Mouse (Mus musculus): Measurements from ENCODE around the gene Zfp287.
A peak's percentile ranks its signal among the peaks of the same experiment; 100 is the strongest.

The Zfp287 gene

GRCm38 (mm10) chr11:62701218-62701617 is 30.5 kb downstream of the Zfp287 start:
- DNase-seq (ENCODE audit: low read depth, low spot score), result no peak

- DNase-seq (ENCODE audit: low read depth, low spot score), result no peak
These were observed 32.0 kb downstream of the Zfp287 start for GRCm38 (mm10) chr11:62699749-62700148.

- peak; percentile 77 for DNase-seq (ENCODE audit: low read depth, low spot score)
These were observed 36.6 kb downstream of the Zfp287 start for GRCm38 (mm10) chr11:62695126-62695525.

GRCm38 (mm10) chr11:62693299-62694184 is 38.2 kb downstream of the Zfp287 start:
- peak; percentile 82 for DNase-seq (ENCODE audit: low read depth, low spot score)

GRCm38 (mm10) chr11:62691592-62691991 is 40.1 kb downstream of the Zfp287 start:
- DNase-seq (ENCODE audit: low read depth, low spot score), result no peak

GRCm38 (mm10) chr11:62679954-62680353 is 51.8 kb downstream of the Zfp287 start:
- DNase-seq (ENCODE audit: low read depth, low spot score), result no peak

- DNase-seq (ENCODE audit: low read depth, low spot score), result no peak
These were observed 52.8 kb downstream of the Zfp287 start for GRCm38 (mm10) chr11:62678778-62679354.

GRCm38 (mm10) chr11:62676290-62676596 is 55.5 kb downstream of the Zfp287 start:
- DNase-seq (ENCODE audit: low read depth, low spot score), result no peak

- DNase-seq (ENCODE audit: low read depth, low spot score), result peak; percentile 93
These were observed 56.0 kb downstream of the Zfp287 start for GRCm38 (mm10) chr11:62675480-62676289.

- no peak for DNase-seq (ENCODE audit: low read depth, low spot score)
These were observed 61.7 kb downstream of the Zfp287 start for GRCm38 (mm10) chr11:62670006-62670405.

GRCm38 (mm10) chr11:62669471-62669870 is 62.2 kb downstream of the Zfp287 start:
- no peak for DNase-seq (ENCODE audit: low read depth, low spot score)

- DNase-seq (ENCODE audit: low read depth, low spot score), result no peak
These were observed 62.7 kb downstream of the Zfp287 start for GRCm38 (mm10) chr11:62668986-62669385.

- DNase-seq (ENCODE audit: low read depth, low spot score), result no peak
These were observed 67.5 kb downstream of the Zfp287 start for GRCm38 (mm10) chr11:62664250-62664649.

- peak; percentile 87 for DNase-seq (ENCODE audit: low read depth, low spot score)
These were observed 70.8 kb downstream of the Zfp287 start for GRCm38 (mm10) chr11:62660885-62661284.

- DNase-seq (ENCODE audit: low read depth, low spot score), result no peak
These were observed 79.6 kb downstream of the Zfp287 start for GRCm38 (mm10) chr11:62652080-62652479.

- no peak for DNase-seq (ENCODE audit: low read depth, low spot score)
These were observed 80.1 kb downstream of the Zfp287 start for GRCm38 (mm10) chr11:62651563-62651962.

Measured in R1 (cell line).